Mouse (Mus musculus): ENCODE results near the gene Kank4. TPM values are rescaled to one million over a fixed set of nuclear protein-coding genes. Genes with fewer than 3 reads are reported as not detected.

The Kank4 gene
- not detected in 2 replicates for polyA plus RNA-seq (2012; ENCODE audit: low replicate concordance)

GRCm38 (mm10) chr4:98817184-98817911, at the start of gene Kank4:
Kank4 (minus strand) TSS chr4:98817537.

DNA sequence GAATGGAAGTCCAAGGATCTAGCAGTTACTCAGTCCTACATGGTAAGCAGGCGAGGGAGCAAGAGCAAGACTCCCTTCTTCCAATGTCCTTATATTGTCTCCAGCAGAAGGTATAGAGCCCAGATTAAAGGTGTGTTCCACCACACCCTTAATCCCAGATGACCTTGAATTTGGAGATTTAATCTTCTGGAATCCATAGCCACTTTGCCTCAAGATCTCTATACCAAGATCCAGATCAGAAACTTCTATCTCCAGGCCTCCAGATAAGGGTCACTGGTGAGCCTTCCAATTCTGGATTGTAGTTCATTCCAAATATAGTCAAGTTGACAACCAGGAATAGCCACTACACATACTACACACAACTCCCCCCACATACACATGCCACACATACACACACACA, 6.4 kb upstream of the Kank4 start, which contains the start of gene I0C0044D17Rik:
Gene I0C0044D17Rik, minus strand, starts transcription at position 101 of the 400 bp plus-strand sequence.

DNA sequence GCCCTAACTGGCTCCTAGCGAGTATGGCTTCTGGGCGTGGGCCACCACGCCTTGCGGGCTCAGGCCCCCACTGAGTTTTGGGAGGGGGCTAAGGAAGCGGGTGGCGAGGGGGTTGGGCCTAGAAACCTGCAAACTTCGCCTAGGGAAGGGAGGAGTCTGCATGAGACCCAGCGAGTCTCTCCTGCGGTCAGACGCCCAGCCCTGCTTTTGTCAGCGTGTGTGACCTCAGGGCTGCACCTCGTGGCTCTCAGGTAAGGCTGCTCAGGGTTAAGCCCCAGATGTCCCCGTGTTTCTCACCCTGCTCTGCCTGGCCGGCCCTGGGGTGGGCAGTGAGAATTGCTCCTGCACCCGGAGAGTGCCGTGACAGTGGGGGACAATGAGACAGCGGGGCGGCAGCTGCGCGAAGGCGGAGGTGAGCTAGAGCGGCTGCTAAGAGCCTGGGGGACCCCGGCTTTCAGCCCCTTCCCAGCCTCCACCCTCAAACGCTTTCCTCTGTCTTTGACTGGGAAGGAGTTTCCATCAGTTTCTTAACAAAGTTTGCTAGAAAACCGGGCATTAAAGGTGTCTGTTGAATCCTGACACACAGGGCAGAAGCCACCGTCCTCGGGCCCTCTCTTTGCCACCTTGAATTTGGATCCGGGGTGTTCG, 90.6 kb downstream of the Kank4 start, which contains the start of gene L1td1:
Gene L1td1, plus strand, starts transcription at position 145 of the 648 bp plus-strand sequence.

Other genes with a start within 250 kb of the Kank4 start
- gene L1td1, start 90.8 kb downstream of the Kank4 start, polyA plus RNA-seq (2012; ENCODE audit: low replicate concordance) = not detected in 2 replicates
- not detected in 2 replicates for gene I0C0044D17Rik, start 6.3 kb upstream of the Kank4 start, polyA plus RNA-seq (2012; ENCODE audit: low replicate concordance)
- 145 and 321 TPM in 2 replicates for gene Usp1, start 106.3 kb upstream of the Kank4 start, polyA plus RNA-seq (2012; ENCODE audit: low replicate concordance)
- gene Angptl3, start 213.4 kb upstream of the Kank4 start, polyA plus RNA-seq (2012; ENCODE audit: low replicate concordance) = not detected in 2 replicates